Mouse (Mus musculus) embryonic fibroblast, embryonic 13.5 days (primary cell): ENCODE data around the gene Aldh2.

ENCODE experiments used
- CTCF ChIP-seq: IDR thresholded peaks from 2 replicates; pipeline ENCODE4 v1.5.1; 2011; ENCODE audit warnings: mild to moderate bottlenecking, control low read depth, low read length, moderate library complexity, borderline replicate concordance; ENCODE audit not compliant: insufficient read depth
- POLR2A ChIP-seq: IDR thresholded peaks from 2 replicates; pipeline ENCODE4 v1.6.1; 2011; ENCODE audit warnings: low read depth, mild to moderate bottlenecking, control low read depth, low read length, moderate library complexity

DNA sequence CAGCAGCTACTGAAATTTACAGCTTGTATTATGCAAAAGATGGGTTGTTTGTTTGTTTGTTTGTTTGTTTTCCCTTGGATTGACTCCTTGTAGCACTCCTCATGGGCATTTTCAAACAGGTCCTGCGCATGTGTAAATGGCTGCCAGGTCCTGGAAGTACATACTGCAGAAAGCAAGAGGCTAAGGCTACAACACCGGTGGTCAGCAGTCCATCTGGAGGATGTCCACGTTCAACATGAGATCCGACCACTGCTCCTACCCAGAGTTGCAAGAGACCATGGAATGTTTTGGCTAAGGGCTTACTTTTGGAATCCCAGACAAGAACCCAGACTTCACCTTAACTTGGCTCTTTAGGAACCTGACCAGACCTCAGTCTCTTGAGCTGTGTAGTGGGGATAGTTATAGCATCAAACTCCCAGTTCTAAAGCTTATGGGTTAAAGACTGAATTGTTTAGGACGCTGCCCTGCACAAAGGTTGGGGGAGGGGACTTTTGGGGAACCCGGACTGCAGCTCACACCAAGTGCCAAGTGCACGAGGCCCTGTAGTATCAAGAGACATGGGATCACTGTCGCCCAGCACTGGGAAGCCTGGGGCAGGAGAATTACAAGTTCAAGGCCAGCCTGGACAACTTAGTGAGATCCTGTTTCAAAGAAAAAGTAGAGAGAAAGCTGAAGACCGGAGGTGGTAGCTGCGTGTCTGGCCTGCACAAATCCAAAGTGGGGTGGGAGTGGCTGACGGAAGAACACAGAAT lies 1.4 kb downstream of the Aldh2 start:
- TF ChIP-seq CTCF (no peak), POLR2A (no peak)
